Mouse (Mus musculus) adrenal gland, postnatal 10 days (tissue): ENCODE measurements around the gene Brpf3. TPM values are rescaled to one million over a fixed set of nuclear protein-coding genes. Genes with fewer than 3 reads are reported as not detected.
"Not testable (repeated sequence)": the region's sequence is repeated elsewhere in the genome, so short reads cannot be mapped to it uniquely, and the experiment has no call there.

Experiments
- DNase-seq: peaks from one replicate; pipeline ENCODE4 v3.0.0; 2021; ENCODE audit warnings: mixed read lengths
- total RNA-seq, 2 experiments: library from RNA; stranded (reverse); gene quantifications; 2 replicates each; pipeline ENCODE4 v1.2.3; 2021

Gene Brpf3
- total RNA-seq, 2 experiments from 2014 or later = 56.2 to 62.8 TPM

DNA sequence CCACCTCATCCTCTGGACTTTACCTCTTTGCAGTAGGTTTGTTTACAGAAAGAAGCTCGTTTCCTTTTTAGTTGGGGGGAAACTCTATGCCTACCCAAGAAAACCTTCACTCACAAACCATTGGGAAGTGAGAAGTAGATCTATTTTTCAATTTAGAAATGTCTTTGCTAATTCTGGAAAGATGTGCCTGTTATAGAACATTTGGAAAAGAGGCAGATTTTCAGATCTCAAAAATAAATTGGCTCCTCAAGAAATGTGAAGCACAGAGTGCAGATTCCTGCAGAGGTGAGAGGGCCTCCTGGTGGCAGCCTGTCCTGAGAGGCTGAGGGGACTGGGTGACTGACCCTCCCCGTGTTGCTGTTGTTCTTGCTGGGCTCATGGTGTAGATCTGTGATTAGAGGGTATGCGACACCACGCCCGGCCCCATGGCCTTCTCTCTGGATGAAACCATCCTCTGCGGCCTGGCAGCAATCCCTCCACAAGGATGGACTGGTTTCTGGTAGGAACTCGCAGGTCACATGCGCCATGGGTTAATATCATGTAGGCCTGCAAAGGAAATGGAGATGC is 26.9 kb downstream of the Brpf3 start:
- DNase-seq = no peak

DNA sequence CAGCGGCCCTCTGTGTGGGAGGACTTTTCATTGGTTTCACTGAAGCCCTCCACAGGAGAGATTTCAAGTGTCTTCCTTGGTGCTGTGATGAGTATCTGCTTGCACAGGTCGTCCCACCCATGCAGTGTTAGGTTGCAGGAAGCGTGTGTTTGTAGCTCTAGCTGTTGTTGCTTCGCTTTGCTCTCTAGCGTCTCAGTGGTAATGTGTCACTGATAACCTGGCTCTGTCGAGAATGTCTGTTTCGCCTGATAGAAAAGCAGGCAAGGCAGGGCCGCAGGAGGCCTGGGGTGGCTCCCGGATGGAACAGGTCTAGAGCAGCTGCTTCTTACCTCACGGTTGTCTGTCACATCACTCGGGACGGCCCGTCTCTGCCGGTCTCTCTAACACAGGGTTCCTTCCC is 28.2 kb downstream of the Brpf3 start:
- no peak for DNase-seq

DNA sequence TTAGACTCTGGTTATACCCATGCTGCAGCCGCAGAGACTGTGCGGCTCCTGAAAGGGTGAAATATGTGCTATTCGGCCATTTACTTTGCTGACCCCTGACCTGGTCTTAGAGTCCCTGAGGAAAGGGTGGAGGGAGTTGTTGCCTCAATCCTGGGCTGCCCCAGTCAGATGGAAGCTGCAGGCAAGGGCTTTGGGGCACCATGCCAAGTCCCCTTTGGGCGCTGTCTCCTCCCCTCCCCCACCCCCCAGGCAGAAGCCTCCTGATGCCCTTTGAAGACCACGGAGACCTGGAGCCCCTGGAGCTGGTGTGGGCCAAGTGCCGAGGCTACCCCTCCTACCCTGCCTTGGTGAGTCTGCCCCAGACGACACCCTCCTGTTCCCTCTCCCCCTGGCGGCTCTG is 30.2 kb downstream of the Brpf3 start:
- peak; percentile 64 for DNase-seq

- DNase-seq = no peak
Observed at GRCm38 (mm10) chr17:28832040-28832439, 31.1 kb downstream of the Brpf3 start.

GRCm38 (mm10) chr17:28832875-28833274 is 32.0 kb downstream of the Brpf3 start:
- DNase-seq = no peak

- peak; percentile 43 for DNase-seq
Observed at GRCm38 (mm10) chr17:28834676-28835075, 33.8 kb downstream of the Brpf3 start.

GRCm38 (mm10) chr17:28837840-28838239 is 37.0 kb downstream of the Brpf3 start:
- no peak for DNase-seq

GRCm38 (mm10) chr17:28841947-28842346 is 41.1 kb downstream of the Brpf3 start:
- DNase-seq = not testable (repeated sequence)

DNA sequence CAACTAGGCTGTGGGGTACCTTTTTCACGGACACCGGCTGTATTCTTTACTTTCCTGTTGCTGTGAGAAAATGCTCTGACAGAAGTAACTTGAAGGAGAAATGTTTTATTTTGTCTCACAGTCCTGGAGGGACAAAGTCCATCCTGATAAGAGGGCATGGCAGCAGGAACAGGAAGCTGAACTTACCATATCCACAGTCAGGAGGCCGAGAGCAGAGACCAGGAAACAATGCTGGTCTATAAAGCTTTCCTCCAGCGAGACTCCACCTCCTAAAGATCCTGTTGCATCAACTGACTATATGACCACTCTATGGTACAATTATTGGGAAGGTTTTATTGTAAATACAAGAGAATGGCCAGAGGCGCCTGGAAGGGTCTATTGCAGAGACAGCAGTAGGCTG is 42.8 kb downstream of the Brpf3 start:
- DNase-seq = no peak

- DNase-seq = no peak
Observed at GRCm38 (mm10) chr17:28846974-28847617, 46.2 kb downstream of the Brpf3 start.

- peak; percentile 70 for DNase-seq
Observed at GRCm38 (mm10) chr17:28850511-28850910, 49.6 kb downstream of the Brpf3 start.

- no peak for DNase-seq
Observed at GRCm38 (mm10) chr17:28854377-28854776, 53.5 kb downstream of the Brpf3 start.

- peak; percentile 85 for DNase-seq
Observed at GRCm38 (mm10) chr17:28855166-28855885, 54.4 kb downstream of the Brpf3 start.

DNA sequence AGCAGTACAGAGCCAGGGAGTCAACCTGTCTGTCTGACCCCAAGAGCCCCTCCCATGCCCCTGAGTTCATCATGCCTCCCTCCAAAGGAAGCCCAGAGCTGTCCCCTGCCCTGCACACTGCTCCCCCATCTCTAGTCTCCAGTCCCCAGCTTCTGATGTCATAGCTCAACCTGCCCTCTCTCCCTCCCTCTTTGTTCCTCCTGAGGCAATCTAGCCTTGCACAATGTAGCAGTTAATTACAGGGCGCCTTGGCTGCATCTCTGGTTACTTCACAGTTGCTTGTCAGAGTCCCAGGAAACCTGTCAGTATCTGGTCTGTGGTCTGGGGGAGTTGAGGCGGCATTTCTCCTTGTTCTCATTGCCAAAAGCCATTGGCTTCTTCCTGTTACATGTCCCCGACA is 55.1 kb downstream of the Brpf3 start:
- DNase-seq = peak; percentile 67

- DNase-seq = no peak
Observed at GRCm38 (mm10) chr17:28858205-28858604, 57.3 kb downstream of the Brpf3 start, which contains the start of gene Pnpla1. Gene Pnpla1 (plus strand): TSS chr17:28858411.

DNA sequence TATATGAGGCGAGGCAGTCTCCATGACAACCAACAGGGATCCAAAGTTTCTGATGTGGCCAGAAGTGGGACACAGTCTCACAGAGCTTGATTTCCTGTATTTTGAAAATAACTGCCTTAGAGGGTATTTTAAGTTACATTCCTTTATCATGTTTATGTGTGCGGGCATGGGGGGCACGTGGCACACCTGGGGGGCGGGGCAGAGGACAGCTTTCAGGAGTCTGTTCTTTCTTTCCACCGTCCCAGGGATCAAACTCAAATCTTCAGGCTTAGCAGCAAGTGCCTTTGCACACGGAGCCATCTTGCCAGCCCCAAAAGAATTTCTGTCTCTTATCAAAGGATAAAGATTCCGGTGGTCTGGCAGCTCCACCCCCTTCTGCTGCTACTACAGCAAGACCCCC is 63.0 kb downstream of the Brpf3 start:
- DNase-seq = no peak

- DNase-seq = no peak
Observed at GRCm38 (mm10) chr17:28864464-28864863, 63.6 kb downstream of the Brpf3 start.

DNA sequence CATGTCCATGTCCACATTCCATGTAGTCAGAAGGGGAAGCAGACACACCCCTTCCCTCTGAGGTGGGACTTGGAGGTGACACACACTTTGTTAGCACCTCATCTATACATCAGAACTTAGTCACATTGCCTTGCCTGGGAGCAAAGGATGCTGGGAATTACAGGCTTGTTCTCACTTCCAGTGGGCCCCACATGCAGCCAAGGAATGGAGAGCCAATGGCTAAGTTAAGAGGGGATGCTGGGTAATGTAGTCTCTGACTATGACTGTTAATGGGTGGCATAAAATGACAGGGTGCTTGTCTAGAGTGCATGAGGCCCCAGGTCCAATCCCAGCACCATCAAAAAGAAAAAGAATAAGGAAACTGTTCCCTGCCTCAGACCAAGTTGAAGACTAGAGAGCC is 66.0 kb downstream of the Brpf3 start:
- no peak for DNase-seq

GRCm38 (mm10) chr17:28867381-28867780 is 66.5 kb downstream of the Brpf3 start:
- no peak for DNase-seq

DNA sequence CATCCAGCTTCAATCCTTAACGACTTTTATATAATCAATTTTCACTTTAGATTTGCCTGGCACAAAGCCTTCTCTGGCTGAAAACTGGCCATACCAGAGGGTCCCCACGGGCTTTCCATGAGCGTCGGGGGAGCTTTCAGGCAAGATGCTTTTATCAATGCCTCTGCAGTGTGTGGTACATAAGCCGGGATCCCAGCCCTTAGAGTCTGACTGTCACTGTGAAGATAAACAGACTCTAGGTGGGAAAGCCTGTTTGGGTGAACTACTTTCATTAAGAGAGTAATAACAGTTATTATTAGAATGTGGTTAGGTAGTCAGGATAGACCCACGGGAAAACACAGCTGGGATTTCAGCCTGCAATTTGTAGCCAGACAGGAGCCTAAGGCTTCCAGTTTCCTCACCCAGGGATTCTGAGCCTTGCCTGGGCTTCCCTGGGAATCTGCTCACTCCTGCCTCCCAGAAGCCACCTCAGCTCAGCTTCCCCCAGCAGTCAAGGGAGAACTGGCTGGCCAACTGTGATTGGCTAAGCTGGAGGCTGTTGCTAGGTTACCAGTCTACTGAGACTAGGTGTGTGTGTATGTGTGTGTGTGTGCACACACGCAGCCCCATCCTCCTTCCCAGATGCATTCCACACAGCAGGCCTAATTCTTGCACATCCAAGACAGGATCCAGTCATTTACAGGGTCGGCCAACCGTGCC is 68.7 kb downstream of the Brpf3 start:
- DNase-seq = no peak

DNA sequence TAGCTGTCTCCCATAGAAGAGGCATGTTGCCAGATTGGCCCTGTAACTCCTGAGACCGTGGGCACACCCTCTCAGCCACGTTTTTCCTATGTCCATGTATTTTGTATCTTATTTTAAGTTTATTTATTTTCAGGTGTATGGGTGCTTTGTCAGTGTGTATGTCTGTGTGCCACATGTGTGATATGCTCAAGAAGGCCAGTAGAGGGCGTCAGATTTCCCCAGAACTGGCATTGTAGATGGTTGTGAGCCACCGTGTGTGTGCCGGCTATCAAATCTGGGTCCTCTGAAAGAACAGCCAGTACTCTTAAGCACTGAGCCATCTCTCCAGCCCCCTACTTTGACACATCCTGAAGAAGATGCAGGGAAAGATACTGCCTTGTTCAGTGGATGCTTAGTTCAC is 69.5 kb downstream of the Brpf3 start:
- DNase-seq = no peak

DNA sequence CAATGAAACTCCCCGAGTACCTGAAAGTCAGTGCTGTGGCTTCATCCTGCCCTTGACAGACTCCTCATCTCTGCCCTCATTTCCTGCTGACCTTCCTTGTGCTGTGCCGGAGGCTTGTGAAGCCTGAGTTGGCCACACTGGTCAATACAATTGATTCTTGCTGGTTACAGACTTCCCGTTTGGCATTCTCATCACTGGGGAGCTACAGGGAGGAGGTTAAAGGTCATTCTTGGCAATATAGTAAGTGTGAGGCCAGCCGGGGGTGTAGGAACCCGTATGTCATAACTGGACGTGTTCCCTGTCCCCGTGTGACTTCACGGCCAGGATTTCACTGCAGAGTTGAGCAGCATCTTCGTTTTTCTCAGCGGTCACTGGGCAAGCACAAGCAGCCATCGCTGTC is 70.9 kb downstream of the Brpf3 start:
- DNase-seq = no peak

GRCm38 (mm10) chr17:28872322-28872721 is 71.4 kb downstream of the Brpf3 start:
- DNase-seq = no peak
